In genomic region chr16:8746509-8746908, GRCm38 (mm10) we compare ENCODE assay signal across 18 mouse cellular contexts. TPM values are rescaled to one million over a fixed set of nuclear protein-coding genes. Genes with fewer than 3 reads are reported as not detected.
DNase-seq lines count a peak whose midpoint lies in the region; ATAC-seq and TF ChIP-seq lines count a peak whose summit lies in the region.
"Had no signal": no experiment of that assay in that cellular context is flagged by ENCODE, and none has a peak within 500 bp of the region (broad histone marks: within the 10 kb centered on the region; RNA-seq: fewer than 3 reads in every experiment).

No protein-coding gene starts in this region.

- no peak for ATAC-seq in heart, embryonic 16.5 days (replicated peaks; ENCODE audit: extremely low read depth, insufficient read depth, low FRiP score)
- peak; percentile 80 for ATAC-seq in liver, embryonic 12.5 days
- ATAC-seq: lung, postnatal 0 days had no signal

- H3K27ac ChIP-seq in heart, embryonic 16.5 days (ENCODE audit: low read length) = peak overlapping the region; percentile 41; the same call in 1 of the 2 replicates
- peak overlapping the region; percentile 81; the same call in 1 of the 2 replicates for H3K27ac ChIP-seq in MEL (ENCODE audit: control insufficient read depth, low read depth, low read length)
- peak overlapping the region; percentile 89 for H3K27ac ChIP-seq in liver, embryonic 12.5 days
- H3K27ac ChIP-seq: embryonic facial prominence, embryonic 10.5 days; heart, embryonic 10.5 days; hindbrain, embryonic 10.5 days; left cerebral cortex, adult 2 months; limb, embryonic 12.5 days had no signal

- H3K4me1 ChIP-seq in heart, embryonic 16.5 days (ENCODE audit: control insufficient read depth, insufficient read depth, low read length) = no peaks in the 10 kb centered on the region
- H3K4me1 ChIP-seq in MEL (ENCODE audit: control insufficient read depth in 1 of 2, insufficient read depth in 2 of 2, low read length in 2 of 2) = peaks cover 20 to 46% of the 10 kb centered on the region in 2 experiments
- peaks cover 93% of the 10 kb centered on the region for H3K4me1 ChIP-seq in liver, embryonic 12.5 days
- H3K4me1 ChIP-seq: embryonic facial prominence, embryonic 10.5 days; heart, embryonic 10.5 days; hindbrain, embryonic 10.5 days had no signal

- H3K9ac ChIP-seq in heart, embryonic 16.5 days (ENCODE audit: low read length) = no peak overlapping the region
- no peak overlapping the region for H3K9ac ChIP-seq in MEL (ENCODE audit: control insufficient read depth, low read depth, low read length, poor library complexity, severe bottlenecking)
- H3K9ac ChIP-seq in liver, embryonic 12.5 days = peak overlapping the region; percentile 66; the same call in 1 of the 2 replicates
- H3K9ac ChIP-seq: limb, embryonic 12.5 days had no signal

- intact Hi-C loops in heart, postnatal 14 days (cut with DNase I) = no loop called here

- TF ChIP-seq POLR2A in MEL (IDR thresholded peaks at IDR 0.05; ENCODE audit: control insufficient read depth in 1 of 2, insufficient read depth in 1 of 2, low read depth in 1 of 2, low read length in 2 of 2, poor library complexity in 1 of 2) = no peak

- WGBS in heart, embryonic 16.5 days = 80% methylated on average over 2 of the region's 2 CpGs
- 19% methylated on average over 2 of the region's 2 CpGs for whole genome bisulfite sequencing in liver, embryonic 12.5 days (ENCODE audit: insufficient replicate concordance)

- H3K4me3 ChIP-seq in heart, embryonic 16.5 days (ENCODE audit: low read length) = no peak overlapping the region
- H3K4me3 ChIP-seq in MEL (ENCODE audit: control insufficient read depth in 1 of 2, insufficient read depth in 1 of 2, low read depth in 2 of 2, low read length in 2 of 2) = no peak overlapping the region
- no peak overlapping the region for H3K4me3 ChIP-seq in liver, embryonic 12.5 days
- H3K4me3 ChIP-seq: embryonic facial prominence, embryonic 10.5 days; heart, embryonic 10.5 days; hindbrain, embryonic 10.5 days; left cerebral cortex, adult 2 months; limb, embryonic 12.5 days had no signal

- no peak overlapping the region for H3K4me2 ChIP-seq in heart, embryonic 16.5 days (ENCODE audit: low read depth, low read length)
- peak overlapping the region; percentile 43 for H3K4me2 ChIP-seq in liver, embryonic 12.5 days
- H3K4me2 ChIP-seq: limb, embryonic 12.5 days had no signal

- no peaks in the 10 kb centered on the region for H3K79me2 ChIP-seq in MEL (ENCODE audit: control insufficient read depth, insufficient read depth, low read length, poor library complexity)

- peak; percentile 24 to 49; a peak in 1 of 4 replicates for TF ChIP-seq EP300 in MEL (IDR thresholded peaks at IDR 0.05; ENCODE audit: low read depth in 1 of 2, low read length in 2 of 2)

- no peak for TF ChIP-seq RAD21 in MEL (IDR thresholded peaks at IDR 0.05; ENCODE audit: low read depth, low read length)

- H3K27me3 ChIP-seq in heart, embryonic 16.5 days (ENCODE audit: control insufficient read depth, insufficient read depth, low read length) = no peaks in the 10 kb centered on the region
- H3K27me3 ChIP-seq in MEL (ENCODE audit: control insufficient read depth in 1 of 2, insufficient read depth in 2 of 2, low read length in 2 of 2) = no peaks in the 10 kb centered on the region
- no peaks in the 10 kb centered on the region for H3K27me3 ChIP-seq in liver, embryonic 12.5 days (replicated peaks)
- H3K27me3 ChIP-seq: limb, embryonic 12.5 days had no signal

- TF ChIP-seq CTCF in MEL (IDR thresholded peaks at IDR 0.05 in 2 of 3, conservative IDR thresholded peaks at IDR 0.05 in 1 of 3; ENCODE audit: control insufficient read depth in 1 of 3, insufficient read depth in 1 of 3, low read depth in 2 of 3, low read length in 3 of 3, poor library complexity in 1 of 3, severe bottlenecking in 1 of 3) = no peak

- no peak for DNase-seq in heart, postnatal 14 days
- peak; percentile 47 for DNase-seq in MEL (ENCODE audit: low read depth, low spot score)
- DNase-seq in spleen, postnatal 4 days (ENCODE audit: low spot score in 2 of 2) = peak; percentile 70 to 77
- DNase-seq in MN1 (ENCODE audit: low spot score) = no peak
- DNase-seq in left cerebral cortex, adult 11 months (ENCODE audit: low spot score) = no peak
- DNase-seq in lung, adult 18-20 months = no peak
- DNase-seq: adrenal gland, postnatal 10 days; cerebellum, postnatal 25 days; gastrocnemius, postnatal 25 days; kidney, adult 9 months had no signal

- no peaks in the 10 kb centered on the region for H3K36me3 ChIP-seq in heart, embryonic 16.5 days (ENCODE audit: control insufficient read depth, insufficient read depth)
- H3K36me3 ChIP-seq in MEL (ENCODE audit: control insufficient read depth in 1 of 2, insufficient read depth in 2 of 2, low read length in 2 of 2) = peaks cover 0 to 41% of the 10 kb centered on the region in 2 experiments; a peak in 2 of 4 replicates
- no peaks in the 10 kb centered on the region for H3K36me3 ChIP-seq in liver, embryonic 12.5 days
- H3K36me3 ChIP-seq: embryonic facial prominence, embryonic 10.5 days; heart, embryonic 10.5 days; hindbrain, embryonic 10.5 days; limb, embryonic 12.5 days had no signal

- H3K9me3 ChIP-seq in heart, embryonic 16.5 days (replicated peaks; ENCODE audit: control insufficient read depth, low read length) = no peaks in the 10 kb centered on the region
- H3K9me3 ChIP-seq in MEL (replicated peaks; ENCODE audit: insufficient read depth, low read length) = no peaks in the 10 kb centered on the region
- H3K9me3 ChIP-seq in liver, embryonic 12.5 days (replicated peaks) = no peaks in the 10 kb centered on the region
- H3K9me3 ChIP-seq: embryonic facial prominence, embryonic 10.5 days; heart, embryonic 10.5 days; hindbrain, embryonic 10.5 days; limb, embryonic 12.5 days had no signal

TF ChIP-seq in MEL, 35 proteins besides CTCF, POLR2A, EP300 and RAD21:
- TF ChIP-seq BHLHE40 (IDR thresholded peaks at IDR 0.05; ENCODE audit: borderline replicate concordance, low read depth, low read length) (no peak), TAL1 (IDR thresholded peaks at IDR 0.05; ENCODE audit: low read length) (no peak; the same call in 1 of the 2 replicates), MAZ (IDR thresholded peaks at IDR 0.05; ENCODE audit: low read depth, low read length) (no peak), ETS1 (IDR thresholded peaks at IDR 0.05; ENCODE audit: low read depth, low read length) (peak; percentile 27; the same call in 1 of the 2 replicates), ZNF384 (IDR thresholded peaks at IDR 0.05; ENCODE audit: low read depth, low read length) (peak; percentile 49), KAT2A (conservative IDR thresholded peaks at IDR 0.05; ENCODE audit: low read depth, low read length) (no peak), JUND (IDR thresholded peaks at IDR 0.05; ENCODE audit: low read depth, low read length) (no peak), MYC (IDR thresholded peaks at IDR 0.05; ENCODE audit: low read depth, low read length) (no peak), E2F4 (IDR thresholded peaks at IDR 0.05; ENCODE audit: borderline replicate concordance, low read depth, low read length) (no peak), GATA1 (IDR thresholded peaks at IDR 0.05; ENCODE audit: low read depth, low read length) (peak; percentile 44; the same call in 1 of the 2 replicates), MAFK (IDR thresholded peaks at IDR 0.05; ENCODE audit: borderline replicate concordance, low read depth, low read length) (peak; percentile 54; the same call in 1 of the 2 replicates), UBTF (IDR thresholded peaks at IDR 0.05; ENCODE audit: borderline replicate concordance, insufficient read depth, low read depth, low read length) (no peak), GABPA (IDR thresholded peaks at IDR 0.05; ENCODE audit: low read depth, low read length) (peak; percentile 85), TBP (IDR thresholded peaks at IDR 0.05; ENCODE audit: low read depth, low read length) (no peak), TCF12 (IDR thresholded peaks at IDR 0.05; ENCODE audit: low read depth, low read length) (peak; percentile 28; the same call in 1 of the 2 replicates), CHD1 (IDR thresholded peaks at IDR 0.05; ENCODE audit: low read depth, low read length) (no peak), MYB (IDR thresholded peaks at IDR 0.05; ENCODE audit: low read depth, low read length) (no peak), HCFC1 (IDR thresholded peaks at IDR 0.05; ENCODE audit: low read depth, low read length) (no peak), NELFE (IDR thresholded peaks at IDR 0.05; ENCODE audit: low read depth, low read length) (no peak), ZKSCAN1 (IDR thresholded peaks at IDR 0.05; ENCODE audit: low read depth, low read length) (no peak), SMC3 (IDR thresholded peaks at IDR 0.05; ENCODE audit: low read depth, low read length) (no peak)
TF ChIP-seq in MEL: peak in this region for 6.

RNA-seq across cellular contexts. Expression of gene Usp7, which starts 45.6 kb away (rescaled TPM):
- 15.0 and 16.9 TPM in 2 replicates for polyA plus RNA-seq in heart, embryonic 16.5 days (2015; fragmentation: Nextera tagmentation; extraction: Ambion mirVana)
- total RNA-seq in heart, postnatal 14 days (2021) = 10 to 100 TPM; 61.9 to 65.0 TPM
- total RNA-seq in MEL (2012; rRNA removed) = 101 and 105 TPM in 2 replicates
- 100 to 1,000 TPM in 1 of 2 experiments, 10 to 100 TPM in 1; 94.2 to 425 TPM for polyA plus RNA-seq in MEL (2012; ENCODE audit: insufficient read depth in 1 of 2, insufficient read length in 2 of 2, low read depth in 1 of 2, low replicate concordance in 2 of 2, missing spikeins in 1 of 2)
- polyA plus RNA-seq in liver, embryonic 12.5 days (2016; fragmentation: Nextera tagmentation; extraction: Ambion mirVana) = 32.9 and 33.5 TPM in 2 replicates

Comparison
In these comparisons a context has a peak if more than half of its experiments do, and no peak if none do; other contexts are left out.
1. DNase-seq: peak in MEL (single experiment) and spleen, postnatal 4 days (2 of 2); none in heart, postnatal 14 days (0 of 2), MN1 (single experiment), left cerebral cortex, adult 11 months (single experiment) and lung, adult 18-20 months (0 of 2).
2. Peak in every context shown above with its lines, with median percentiles within 50 percentile points of each other: H3K27ac ChIP-seq.